Mouse (Mus musculus) heart, postnatal 0 days (tissue): ENCODE results near the gene Zscan10. TPM values are rescaled to one million over a fixed set of nuclear protein-coding genes. Genes with fewer than 3 reads are reported as not detected.

Experiments
- ATAC-seq: fragments of 200-750 bp; cut with Nextera tagmentation; 2 replicates; pipeline ENCODE4 v1.8.0; 2017; ENCODE audit warnings: low read depth, moderate number of reproducible peaks, moderate library complexity; ENCODE audit not compliant: insufficient read depth
- DNase-seq: peaks from one replicate; pipeline ENCODE4 v3.0.0-alpha.2; 2016; ENCODE audit warnings: low spot score
- H3K27ac ChIP-seq: fragments of 300-500 bp; sonication (generic); 2 replicates; pipeline ENCODE4 v1.5.1; 2014; ENCODE audit warnings: low read depth, mild to moderate bottlenecking
- H3K27me3 ChIP-seq: fragments of 300-500 bp; sonication (generic); 2 replicates; pipeline ENCODE4 v1.6.1; 2014; ENCODE audit warnings: low read length, mixed read lengths; ENCODE audit not compliant: control insufficient read depth, insufficient read depth
- H3K36me3 ChIP-seq: fragments of 300-500 bp; sonication (generic); replicated peaks from 2 replicates; pipeline ENCODE4 v1.6.1; 2014; ENCODE audit warnings: low read length, mixed read lengths; ENCODE audit not compliant: control insufficient read depth, insufficient read depth
- H3K4me1 ChIP-seq: fragments of 300-500 bp; sonication (generic); 2 replicates; pipeline ENCODE4 v1.6.1; 2014; ENCODE audit warnings: antibody characterized with exemption; ENCODE audit not compliant: control insufficient read depth, insufficient read depth
- H3K4me2 ChIP-seq: fragments of 300-500 bp; sonication (generic); 2 replicates; pipeline ENCODE4 v1.6.1; 2014; ENCODE audit warnings: low read depth, mild to moderate bottlenecking, low read length, moderate library complexity
- H3K4me3 ChIP-seq: fragments of 300-500 bp; sonication (generic); 2 replicates; pipeline ENCODE4 v1.5.1; 2014; ENCODE audit warnings: low read depth, low read length
- H3K9ac ChIP-seq: fragments of 300-500 bp; sonication (generic); replicated peaks from 2 replicates; pipeline ENCODE4 v1.6.1; 2014; ENCODE audit warnings: low read depth, low read length, mixed read lengths
- H3K9me3 ChIP-seq: fragments of 300-500 bp; sonication (generic); replicated peaks from 2 replicates; pipeline ENCODE4 v1.6.1; 2016; ENCODE audit warnings: low read length; ENCODE audit not compliant: control insufficient read depth
- CTCF ChIP-seq: IDR thresholded peaks from 2 replicates; pipeline ENCODE4 v1.5.1; 2016; ENCODE audit warnings: antibody characterized with exemption, control low read depth, low read depth
- EP300 ChIP-seq: IDR thresholded peaks from 2 replicates; pipeline ENCODE4 v1.6.1; 2016; ENCODE audit warnings: antibody characterized with exemption, low read depth
- WGBS: fragments of 180-500 bp; shearing (Covaris S2); extraction: QIAGEN DNeasy Blood & Tissue Kit; methylation state at CpG from one replicate; pipeline ENCODE4 v1.1.7; 2014; 5-methylcytosine and 5-hydroxymethylcytosine counted together
- polyA plus RNA-seq: library from polyadenylated mRNA; unstranded; fragments of >200 nt; fragmentation: Nextera tagmentation; extraction: Ambion mirVana; gene quantifications from 2 replicates; pipeline ENCODE4 v1.2.1, GENCODE M21; 2015
- total RNA-seq: library from RNA; depleted of rRNA; stranded (reverse); fragments of >200 nt; gene quantifications from 2 replicates; pipeline ENCODE4 v1.2.3, GENCODE M21; 2014; ENCODE audit warnings: low replicate concordance

Gene Zscan10
- total and polyA plus RNA-seq, 2 experiments from 2014 or later: not detected

DNA sequence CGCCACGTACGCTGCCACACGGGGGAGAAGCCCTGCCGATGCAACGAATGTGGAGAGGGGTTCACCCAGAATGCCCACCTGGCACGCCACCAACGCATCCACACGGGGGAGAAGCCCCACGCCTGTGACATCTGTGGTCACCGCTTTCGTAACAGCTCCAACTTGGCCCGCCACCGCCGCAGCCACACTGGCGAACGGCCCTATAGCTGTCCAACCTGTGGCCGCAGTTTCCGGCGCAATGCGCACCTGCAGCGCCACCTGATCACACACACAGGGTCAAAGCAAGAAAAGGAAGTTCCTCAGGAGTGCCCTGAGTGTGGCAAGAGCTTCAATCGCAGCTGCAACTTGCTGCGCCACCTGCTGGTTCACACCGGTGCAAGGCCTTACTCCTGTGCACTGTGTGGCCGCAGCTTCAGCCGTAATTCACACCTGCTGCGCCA lies 9.7 kb downstream of the Zscan10 start:
- no peak overlapping the region for H3K27ac ChIP-seq
- no peak overlapping the region for H3K4me3 ChIP-seq
- H3K4me1 ChIP-seq: no peaks in the 10 kb centered on the region
- TF ChIP-seq EP300 (no peak), CTCF (peak; percentile 63)
- no peak overlapping the region for H3K4me2 ChIP-seq
- WGBS: 77% methylated on average over 27 of the region's 28 CpGs
- H3K27me3 ChIP-seq: no peaks in the 10 kb centered on the region
- ATAC-seq: peak; percentile 24; the same call in 1 of the 2 replicates
- H3K9me3 ChIP-seq: no peaks in the 10 kb centered on the region
- no peak for DNase-seq
- H3K36me3 ChIP-seq: no peaks in the 10 kb centered on the region
- H3K9ac ChIP-seq: no peak overlapping the region

GRCm38 (mm10) chr17:23617087-23617486 lies 16.4 kb downstream of the Zscan10 start:
- Histone ChIP-seq H3K36me3 (no peaks in the 10 kb centered on the region), H3K27ac (no peak overlapping the region), H3K4me2 (no peak overlapping the region), H3K9ac (no peak overlapping the region), H3K4me1 (no peaks in the 10 kb centered on the region), H3K4me3 (no peak overlapping the region), H3K9me3 (no peaks in the 10 kb centered on the region), H3K27me3 (peaks cover 27% of the 10 kb centered on the region)
- WGBS: 41% methylated on average over 9 of the region's 9 CpGs
- TF ChIP-seq EP300 (no peak), CTCF (no peak)
- DNase-seq (no peak), ATAC-seq (no peak)

DNA sequence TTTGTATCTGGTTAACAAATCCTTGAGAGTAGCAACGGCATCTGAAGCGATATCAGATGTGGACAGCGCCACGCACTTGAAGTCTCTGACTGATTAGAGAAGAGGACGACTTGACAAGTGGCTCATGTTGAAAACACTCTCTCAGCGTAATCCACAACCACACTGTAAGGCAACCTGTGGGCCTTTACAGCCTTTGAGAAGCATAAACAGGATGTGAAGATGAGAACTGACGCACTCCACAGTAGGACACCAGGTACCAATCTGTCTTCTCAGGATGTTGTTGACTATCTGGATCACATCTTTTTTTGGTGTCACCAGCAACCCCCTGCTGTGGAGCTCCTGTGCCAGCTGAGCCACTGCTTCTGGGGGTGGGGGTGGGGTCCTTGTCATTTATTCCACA lies 19.7 kb downstream of the Zscan10 start:
- H3K9me3 ChIP-seq: no peaks in the 10 kb centered on the region
- no peak overlapping the region for H3K4me2 ChIP-seq
- no peak overlapping the region for H3K4me3 ChIP-seq
- H3K4me1 ChIP-seq: no peaks in the 10 kb centered on the region
- ATAC-seq: no peak
- H3K27ac ChIP-seq: no peak overlapping the region
- H3K27me3 ChIP-seq: peaks cover 27% of the 10 kb centered on the region
- TF ChIP-seq EP300 (no peak), CTCF (no peak)
- H3K9ac ChIP-seq: no peak overlapping the region
- 32% methylated on average over 7 of the region's 7 CpGs for WGBS
- no peak for DNase-seq
- no peaks in the 10 kb centered on the region for H3K36me3 ChIP-seq

- Histone ChIP-seq H3K9ac (no peak overlapping the region), H3K36me3 (no peaks in the 10 kb centered on the region), H3K4me2 (no peak overlapping the region), H3K9me3 (no peaks in the 10 kb centered on the region), H3K4me3 (no peak overlapping the region), H3K27ac (no peak overlapping the region), H3K27me3 (0 out of 2 replicates have a peak, but pooled peaks cover 9% of the 10 kb centered on the region), H3K4me1 (no peaks in the 10 kb centered on the region)
- no peak for DNase-seq
- no peak for ATAC-seq
- TF ChIP-seq EP300 (no peak), CTCF (no peak)
- WGBS: 33% methylated on average over 7 of the region's 7 CpGs
Measured at GRCm38 (mm10) chr17:23627813-23628212, 27.2 kb downstream of the Zscan10 start.

GRCm38 (mm10) chr17:23630195-23631020 lies 29.8 kb downstream of the Zscan10 start:
- TF ChIP-seq CTCF (peak; percentile 82), EP300 (no peak)
- Histone ChIP-seq H3K4me1 (no peaks in the 10 kb centered on the region), H3K9ac (no peak overlapping the region), H3K9me3 (no peaks in the 10 kb centered on the region), H3K4me3 (0 out of 2 replicates have a peak overlapping the region, but pooled peaks have one; percentile 19), H3K4me2 (peak overlapping the region; percentile 56), H3K36me3 (no peaks in the 10 kb centered on the region), H3K27ac (no peak overlapping the region), H3K27me3 (0 out of 2 replicates have a peak, but pooled peaks cover 12% of the 10 kb centered on the region)
- ATAC-seq: peak; percentile 86
- DNase-seq: peak; percentile 61
- whole genome bisulfite sequencing: 15% methylated on average over 22 of the region's 22 CpGs
